Comparison of ENCODE assay signal across 17 mouse cellular contexts in genomic region chr1:191540300-191540699, GRCm38 (mm10).
"Had no signal": no experiment of that assay in that cellular context is flagged by ENCODE, and none has a peak within 500 bp of the region (broad histone marks: within the 10 kb centered on the region; RNA-seq: fewer than 3 reads in every experiment).

No protein-coding gene starts in this region.

- H3K9ac ChIP-seq: lung, embryonic 14.5 days; midbrain, embryonic 12.5 days; neural tube, embryonic 13.5 days; neural tube, embryonic 15.5 days had no signal

- ATAC-seq: midbrain, embryonic 16.5 days had no signal

- H3K9me3 ChIP-seq: midbrain, embryonic 10.5 days; midbrain, embryonic 12.5 days; neural tube, embryonic 13.5 days; neural tube, embryonic 15.5 days had no signal

- H3K4me1 ChIP-seq: midbrain, embryonic 12.5 days; neural tube, embryonic 13.5 days; neural tube, embryonic 15.5 days had no signal

- H3K4me3 ChIP-seq: midbrain, embryonic 10.5 days; midbrain, embryonic 12.5 days; myocyte; neural tube, embryonic 13.5 days; neural tube, embryonic 15.5 days had no signal

- H3K27me3 ChIP-seq: midbrain, embryonic 12.5 days; neural tube, embryonic 13.5 days; neural tube, embryonic 15.5 days had no signal

- H3K36me3 ChIP-seq: neural tube, embryonic 15.5 days had no signal

- H3K27ac ChIP-seq: midbrain, embryonic 10.5 days; midbrain, embryonic 12.5 days; neural tube, embryonic 13.5 days; neural tube, embryonic 15.5 days had no signal

- H3K4me2 ChIP-seq: lung, embryonic 14.5 days; midbrain, embryonic 12.5 days; neural tube, embryonic 13.5 days; neural tube, embryonic 15.5 days had no signal

- DNase-seq: lung, adult 18-20 months; lung, embryonic 14.5 days; lung, postnatal 10 days; lung, postnatal 4 days; midbrain, embryonic 14.5 days; retina, postnatal 1 day; right cerebral cortex, postnatal 4 days; spleen, adult 18-20 months; thymus, adult 18-20 months; thymus, postnatal 14 days; thymus, postnatal 36 days had no signal
